Mouse (Mus musculus) thymus, postnatal 10 days (tissue): Measurements from ENCODE around the gene Cwf19l1.
A peak's percentile ranks its signal among the peaks of the same experiment; 100 is the strongest.
"Not testable (repeated sequence)": the region's sequence is repeated elsewhere in the genome, so short reads cannot be mapped to it uniquely, and the experiment has no call there.

ENCODE experiments used
- DNase-seq, 2 experiments: peaks; one replicate each; pipeline ENCODE4 v3.0.0; 2021; ENCODE audit warnings: low spot score in 2 of 2

Cwf19l1 gene

GRCm38 (mm10) chr19:44135072-44135959, at the start of gene Cwf19l1:
TSS of gene Cwf19l1 (minus strand) at chr19:44135876.
- DNase-seq: peak; percentile 77 to 81

GRCm38 (mm10) chr19:44183968-44184367, 48.3 kb upstream of the Cwf19l1 start:
- no peak for DNase-seq

GRCm38 (mm10) chr19:44180502-44180901, 44.8 kb upstream of the Cwf19l1 start:
- DNase-seq: no peak

DNA sequence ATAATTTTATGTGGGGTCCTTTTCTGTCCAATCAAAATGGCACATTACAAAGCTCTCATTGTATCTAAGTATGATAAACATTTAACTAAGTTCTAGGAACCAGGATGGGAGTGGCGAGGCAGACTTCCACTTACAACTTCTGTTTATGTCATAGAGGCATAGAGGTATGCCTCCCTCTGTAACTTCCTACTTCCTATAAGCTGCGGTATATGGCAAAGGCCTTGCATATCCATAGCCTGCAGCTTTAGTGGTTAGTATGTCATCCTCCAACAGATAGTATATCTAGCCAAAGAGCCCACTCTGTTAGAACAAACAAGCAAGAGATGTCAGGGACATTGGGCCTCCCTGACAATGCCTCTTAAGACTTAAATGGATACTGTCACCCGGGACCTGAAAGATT, 41.1 kb upstream of the Cwf19l1 start:
- DNase-seq: no peak

GRCm38 (mm10) chr19:44174835-44175234, 39.2 kb upstream of the Cwf19l1 start:
- no peak for DNase-seq

DNA sequence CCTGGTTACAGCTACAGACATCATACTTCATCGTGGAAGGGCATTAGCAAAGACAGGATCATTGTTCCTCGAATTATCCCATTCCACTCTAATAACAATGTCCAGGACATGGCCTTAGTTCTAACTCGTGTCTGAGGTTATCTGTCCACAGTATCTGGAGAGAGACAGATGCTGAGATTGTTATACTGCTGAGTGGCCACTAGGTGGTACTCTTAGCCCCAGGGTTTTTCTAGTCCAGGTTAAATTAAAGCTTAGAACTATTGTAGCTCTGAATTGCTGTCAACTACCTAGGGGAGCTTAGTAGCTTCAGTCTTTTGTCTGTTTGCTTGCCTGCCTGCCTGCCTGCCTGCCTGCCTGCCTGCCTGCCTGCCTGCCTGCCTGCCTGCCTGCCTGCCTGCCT, 25.8 kb upstream of the Cwf19l1 start:
- DNase-seq: peak in 1 of 2 experiments; percentile 13

DNA sequence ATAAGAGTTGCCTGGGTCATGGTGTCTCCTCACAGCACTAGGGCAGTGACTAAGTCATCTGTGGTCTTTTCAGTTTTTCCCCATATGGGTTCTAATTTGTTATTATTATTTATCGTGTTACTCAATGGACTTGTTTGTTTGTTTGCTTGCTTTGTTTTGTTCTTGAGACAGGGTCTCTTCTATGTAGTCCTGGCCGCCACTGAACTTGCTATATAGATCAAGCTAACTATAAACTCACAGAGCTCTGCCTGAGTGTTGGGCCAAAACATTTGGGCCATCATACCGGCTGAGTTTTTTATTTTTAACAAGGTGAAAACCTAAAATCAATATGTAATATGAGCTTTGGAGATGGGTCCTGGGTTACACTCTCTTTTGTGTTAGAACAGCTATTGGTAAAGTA, 23.7 kb upstream of the Cwf19l1 start:
- DNase-seq: no peak

- DNase-seq: no peak
Observed at GRCm38 (mm10) chr19:44157005-44157404, 21.3 kb upstream of the Cwf19l1 start.

GRCm38 (mm10) chr19:44153781-44154180, 18.1 kb upstream of the Cwf19l1 start:
- DNase-seq: no peak

- no peak for DNase-seq
Observed at GRCm38 (mm10) chr19:44148991-44149390, 13.3 kb upstream of the Cwf19l1 start.

- no peak for DNase-seq
Observed at GRCm38 (mm10) chr19:44148345-44148744, 12.7 kb upstream of the Cwf19l1 start.

DNA sequence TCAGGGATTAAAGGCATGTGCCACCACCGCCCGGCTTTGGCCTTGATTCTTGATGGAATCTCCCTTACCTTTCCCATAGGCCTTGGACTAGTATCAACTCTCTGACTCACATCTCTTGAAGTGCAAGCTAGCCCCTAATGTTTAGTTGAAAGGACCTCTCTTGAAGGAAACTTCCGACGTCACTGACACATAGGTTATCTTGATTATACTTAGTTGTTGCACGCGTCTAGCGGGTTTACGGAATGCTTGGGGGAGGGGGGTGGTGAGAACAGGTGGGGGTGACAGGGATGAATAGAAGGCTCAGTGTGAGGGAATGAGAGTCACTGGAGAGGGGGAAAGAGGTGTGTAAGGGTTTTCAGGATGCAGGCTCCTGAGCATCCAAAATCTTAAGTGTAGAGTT, 11.3 kb upstream of the Cwf19l1 start:
- DNase-seq: no peak

- DNase-seq: no peak
Observed at GRCm38 (mm10) chr19:44146568-44146879, 10.8 kb upstream of the Cwf19l1 start.

DNA sequence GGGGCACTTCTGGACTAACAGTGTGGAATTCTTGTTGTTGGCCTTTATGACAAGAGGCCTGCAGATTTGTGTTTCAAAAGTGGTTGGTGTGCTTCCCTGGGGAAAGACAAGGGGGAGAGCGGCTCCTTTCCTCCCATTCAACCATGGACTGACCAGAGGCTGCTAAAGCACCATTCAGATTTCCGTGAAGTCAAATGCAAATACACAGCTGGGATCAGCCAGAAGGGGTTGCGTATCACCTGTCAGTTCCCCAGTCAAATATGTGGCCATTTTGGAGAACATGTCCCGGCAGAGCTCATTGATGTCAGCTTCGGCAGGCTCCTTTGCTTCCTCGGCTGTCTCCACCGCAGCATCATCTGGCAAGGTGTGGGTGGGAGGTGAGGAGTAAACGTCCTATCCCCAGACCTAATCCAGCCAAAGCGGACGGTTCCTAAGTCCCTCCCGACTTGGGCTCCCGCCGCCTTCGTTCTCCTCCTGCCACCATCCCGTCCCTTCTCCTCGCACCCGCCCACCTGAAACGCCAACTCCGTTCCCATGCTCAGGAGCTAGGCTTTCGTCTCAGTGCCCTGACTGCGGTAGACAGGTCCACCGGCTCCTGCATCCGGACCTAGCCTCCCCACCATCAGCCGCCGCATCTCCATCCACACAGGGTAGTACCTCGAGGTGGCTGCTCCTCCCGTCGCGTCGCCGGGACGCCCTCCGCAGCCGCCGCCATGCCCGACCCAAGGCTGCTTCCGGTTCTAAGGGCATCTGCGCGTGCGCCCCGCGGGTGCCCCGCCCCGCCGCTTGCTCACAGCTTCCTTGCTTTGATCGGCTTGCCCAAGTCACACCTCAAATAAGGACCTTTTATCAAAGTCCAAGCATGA, 10.3 kb upstream of the Cwf19l1 start, which contains the start of gene Bloc1s2:
Gene Bloc1s2, minus strand, starts transcription at position 745 of the 866 bp plus-strand sequence.
- DNase-seq: peak; percentile 84 to 91

- DNase-seq: no peak
Observed at GRCm38 (mm10) chr19:44144366-44144765, 8.7 kb upstream of the Cwf19l1 start.

DNA sequence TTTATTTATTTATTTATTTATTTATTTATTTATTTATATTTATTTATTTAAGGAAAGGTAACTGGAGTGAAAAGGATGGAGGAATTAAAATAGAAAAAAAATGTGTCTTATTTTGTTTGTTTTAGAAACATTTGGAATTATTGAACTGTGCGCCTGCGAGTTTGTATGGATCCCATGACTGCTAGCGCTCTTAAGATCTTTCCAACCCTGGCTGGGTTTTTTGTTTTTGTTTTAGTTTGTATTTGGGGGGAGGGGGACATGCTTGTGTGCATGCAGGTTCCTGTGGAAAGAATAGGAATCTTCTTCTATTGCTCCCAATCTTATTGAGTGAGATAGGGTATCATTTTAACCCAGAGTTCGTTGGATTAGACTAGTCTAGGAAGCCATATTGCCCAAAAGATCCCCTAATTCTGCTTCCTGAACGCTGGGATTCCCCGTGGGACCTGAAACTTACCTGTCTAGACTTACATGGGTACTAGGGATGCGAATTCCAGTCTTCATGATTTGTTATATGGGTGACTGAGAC, 347 bp upstream of the Cwf19l1 start:
- no peak for DNase-seq

GRCm38 (mm10) chr19:44132917-44133316, 2.8 kb downstream of the Cwf19l1 start:
- no peak for DNase-seq

- DNase-seq: no peak
Observed at GRCm38 (mm10) chr19:44128560-44128959, 7.1 kb downstream of the Cwf19l1 start.

DNA sequence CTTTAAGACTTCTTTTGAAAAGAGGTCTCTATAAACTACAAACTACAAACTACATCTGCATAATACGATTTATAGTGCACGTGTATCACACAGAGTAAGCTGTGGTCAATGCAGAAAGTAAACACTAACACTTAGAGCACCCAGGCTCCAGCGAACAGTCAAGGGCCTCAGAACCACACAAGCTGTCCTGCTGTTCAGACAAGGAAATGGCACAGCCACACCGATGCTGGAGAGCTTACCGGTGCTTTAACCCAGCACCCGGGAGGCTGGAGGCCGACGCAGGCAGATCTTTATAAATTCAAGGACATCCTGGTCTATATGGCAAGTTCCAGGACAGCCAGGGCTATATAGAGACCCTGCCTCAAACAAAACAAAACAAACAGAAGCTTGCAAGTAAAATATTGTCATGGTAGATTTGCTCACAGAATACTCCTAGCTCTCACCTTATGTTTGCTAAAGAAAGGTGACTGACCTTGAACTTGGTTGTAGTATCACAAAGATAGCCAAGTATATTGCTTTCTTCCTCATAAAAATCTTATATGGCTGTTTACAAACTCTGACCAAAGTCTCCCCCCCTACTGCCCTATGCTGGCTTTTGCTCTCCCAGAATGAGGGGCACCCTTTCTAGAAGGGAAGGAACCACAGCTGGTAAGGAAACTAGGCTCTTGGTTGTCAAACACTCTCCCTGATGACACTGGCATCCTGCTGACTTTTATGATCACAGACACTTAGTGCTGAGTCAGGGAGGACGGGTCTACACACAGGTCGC, 7.8 kb downstream of the Cwf19l1 start:
- DNase-seq: no peak

GRCm38 (mm10) chr19:44121137-44121536, 14.5 kb downstream of the Cwf19l1 start:
- DNase-seq: no peak

GRCm38 (mm10) chr19:44120686-44121085, 15.0 kb downstream of the Cwf19l1 start:
- DNase-seq: not testable (repeated sequence)

DNA sequence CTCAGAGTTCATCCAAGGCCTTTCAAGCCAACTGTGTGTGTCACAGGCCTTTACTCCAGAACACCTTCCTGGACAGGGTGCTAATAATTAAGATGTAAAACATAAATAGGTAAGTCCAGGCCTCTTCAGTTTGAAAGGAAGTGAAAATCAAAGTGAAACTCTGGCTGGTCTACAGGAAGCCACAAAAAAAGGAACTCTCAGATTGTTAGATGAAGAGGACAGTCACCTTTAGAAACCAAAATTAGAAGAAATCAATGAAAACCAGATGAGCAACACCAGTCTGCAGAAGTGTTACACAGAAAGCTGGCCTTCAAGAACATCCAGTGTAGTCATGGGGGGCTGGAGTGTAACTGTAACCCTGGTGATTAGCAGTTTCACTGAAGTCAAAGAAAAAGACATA, 17.9 kb downstream of the Cwf19l1 start:
- DNase-seq: no peak
